Mouse (Mus musculus) CH12.LX (cell line): ENCODE results near the gene Add2. TPM values are rescaled to one million over a fixed set of nuclear protein-coding genes. Genes with fewer than 3 reads are reported as not detected.

Experiments used
- DNase-seq: peaks from one replicate; pipeline ENCODE4 v3.0.0-alpha.2; 2013; ENCODE audit errors: extremely low read depth
- H3K27ac ChIP-seq: 2 replicates; pipeline ENCODE4 v1.5.1; 2012; ENCODE audit warnings: low read depth, mild to moderate bottlenecking, control low read depth, moderate library complexity; ENCODE audit not compliant: insufficient read depth
- H3K27me3 ChIP-seq: replicated peaks from 2 replicates; pipeline ENCODE3; 2012; ENCODE audit warnings: inconsistent platforms
- H3K36me3 ChIP-seq, 2 experiments: replicated peaks in 1 of 2; 2 replicates each; pipeline versions ENCODE3 to v1.6.1; 2012; ENCODE audit warnings: inconsistent platforms in 1 of 2, low read length in 1 of 2, mild to moderate bottlenecking in 1 of 2, mixed read lengths in 1 of 2, moderate library complexity in 1 of 2; ENCODE audit not compliant: control insufficient read depth in 1 of 2, insufficient read depth in 1 of 2
- H3K4me1 ChIP-seq, 2 experiments: 2 replicates each; pipeline ENCODE4 v1.6.1; 2012; ENCODE audit warnings: inconsistent platforms in 1 of 2, moderate library complexity in 1 of 2; ENCODE audit not compliant: insufficient read depth in 2 of 2, control insufficient read depth in 1 of 2
- H3K4me2 ChIP-seq: 2 replicates; pipeline ENCODE4 v1.6.1; 2012; ENCODE audit warnings: low read depth, mild to moderate bottlenecking, control low read depth; ENCODE audit not compliant: poor library complexity, insufficient read depth, severe bottlenecking
- H3K4me3 ChIP-seq, 3 experiments: fragments of 150-350 bp in 1 of 3; sonication (generic) in 1 of 3; replicated peaks in 1 of 3; 2 replicates each; pipeline versions ENCODE3 to v1.5.1; 2011 to 2012; ENCODE audit warnings: low read depth in 2 of 3, low read length in 2 of 3, mild to moderate bottlenecking in 2 of 3, moderate library complexity in 2 of 3, control low read depth in 1 of 3, improper control_type of control experiment in 1 of 3, inconsistent platforms in 1 of 3, mixed read lengths in 1 of 3; ENCODE audit not compliant: poor library complexity in 1 of 3
- H3K79me2 ChIP-seq: replicated peaks from 2 replicates; pipeline ENCODE4 v1.6.1; 2012; ENCODE audit warnings: mild to moderate bottlenecking, moderate library complexity; ENCODE audit not compliant: control insufficient read depth, poor library complexity, insufficient read depth, severe bottlenecking; ENCODE audit errors: extremely low read depth
- H3K9ac ChIP-seq: 2 replicates; pipeline ENCODE4 v1.6.1; 2012; ENCODE audit warnings: low read depth, mild to moderate bottlenecking, control low read depth, moderate library complexity; ENCODE audit not compliant: insufficient read depth
- H3K9me3 ChIP-seq: replicated peaks from 2 replicates; pipeline ENCODE3; 2012; ENCODE audit warnings: low read length, inconsistent platforms, mixed read lengths
- BHLHE40 ChIP-seq: IDR thresholded peaks from 2 replicates; pipeline ENCODE4 v1.6.1; 2011; ENCODE audit warnings: mild to moderate bottlenecking, low read depth, low read length, improper control_type of control experiment
- EP300 ChIP-seq: IDR thresholded peaks from 2 replicates; pipeline ENCODE4 v1.6.1; 2011; ENCODE audit warnings: low read length, improper control_type of control experiment
- ETS1 ChIP-seq: conservative IDR thresholded peaks from 2 replicates; pipeline ENCODE4 v1.6.1; 2012; ENCODE audit warnings: low read depth, mild to moderate bottlenecking, inconsistent platforms, low read length, improper control_type of control experiment, moderate library complexity
- JUND ChIP-seq: conservative IDR thresholded peaks from 2 replicates; pipeline ENCODE4 v1.6.1; 2011; ENCODE audit warnings: low read depth, low read length, improper control_type of control experiment
- MAX ChIP-seq: IDR thresholded peaks from 2 replicates; pipeline ENCODE4 v1.6.1; 2011; ENCODE audit warnings: low read length, improper control_type of control experiment
- MAZ ChIP-seq: IDR thresholded peaks from 2 replicates; pipeline ENCODE4 v1.6.1; 2012; ENCODE audit warnings: low read depth, mild to moderate bottlenecking, inconsistent platforms, low read length, improper control_type of control experiment, moderate library complexity
- MXI1 ChIP-seq: IDR thresholded peaks from 2 replicates; pipeline ENCODE4 v1.6.1; 2011; ENCODE audit warnings: mild to moderate bottlenecking, low read depth, low read length, improper control_type of control experiment
- MYC ChIP-seq: IDR thresholded peaks from 2 replicates; pipeline ENCODE4 v1.6.1; 2011; ENCODE audit warnings: low read depth, mild to moderate bottlenecking, improper control_type of control experiment, low read length
- PAX5 ChIP-seq: IDR thresholded peaks from 2 replicates; pipeline ENCODE4 v1.6.1; 2012; ENCODE audit warnings: low read length, inconsistent platforms, mixed read lengths
- POLR2A ChIP-seq: IDR thresholded peaks from 2 replicates; pipeline ENCODE4 v1.6.1; 2011; ENCODE audit warnings: low read depth, mild to moderate bottlenecking, improper control_type of control experiment, low read length
- RCOR1 ChIP-seq: conservative IDR thresholded peaks from 2 replicates; pipeline ENCODE4 v1.6.1; 2012; ENCODE audit warnings: low read depth, mild to moderate bottlenecking, inconsistent platforms, low read length, improper control_type of control experiment
- SMC3 ChIP-seq: IDR thresholded peaks from 2 replicates; pipeline ENCODE4 v1.6.1; 2011; ENCODE audit warnings: low read depth, low read length, improper control_type of control experiment
- TBP ChIP-seq: conservative IDR thresholded peaks from 2 replicates; pipeline ENCODE4 v1.6.1; 2011; ENCODE audit warnings: low read depth, low read length, improper control_type of control experiment
- TCF12 ChIP-seq: IDR thresholded peaks from 2 replicates; pipeline ENCODE4 v1.6.1; 2014; ENCODE audit warnings: low read depth, mild to moderate bottlenecking, inconsistent platforms, low read length, improper control_type of control experiment
- USF1 ChIP-seq: IDR thresholded peaks from 2 replicates; pipeline ENCODE4 v1.6.1; 2014; ENCODE audit warnings: low read depth, mild to moderate bottlenecking, inconsistent platforms, low read length, improper control_type of control experiment
- USF2 ChIP-seq: conservative IDR thresholded peaks from 2 replicates; pipeline ENCODE4 v1.6.1; 2011; ENCODE audit warnings: low read depth, low read length, improper control_type of control experiment
- ZC3H11A ChIP-seq: IDR thresholded peaks from 2 replicates; pipeline ENCODE4 v1.6.1; 2012; ENCODE audit warnings: low read depth, mild to moderate bottlenecking, inconsistent platforms, low read length, improper control_type of control experiment
- ZKSCAN1 ChIP-seq: IDR thresholded peaks from 2 replicates; pipeline ENCODE4 v1.6.1; 2012; ENCODE audit warnings: low read depth, inconsistent platforms, low read length, improper control_type of control experiment, borderline replicate concordance
- ZMIZ1 ChIP-seq: IDR thresholded peaks from 2 replicates; pipeline ENCODE4 v1.6.1; 2012; ENCODE audit warnings: low read depth, mild to moderate bottlenecking, inconsistent platforms, low read length, improper control_type of control experiment
- dilution Hi-C: fragments of 300-500 bp; cut with MboI; formaldehyde crosslinking; loops from 2 replicates; pipeline ENCODE4 v1.14.3; 2020; ENCODE audit warnings: low sequenced_read_pairs; ENCODE audit not compliant: extremely low pct_unique_long_range_greater_than_20kb, extremely low pct_ligation_motif_present
- in situ Hi-C: fragments of 300-500 bp; cut with MboI; formaldehyde crosslinking; loops from 3 replicates; pipeline ENCODE4 v1.14.3; 2019; ENCODE audit warnings: low sequenced_read_pairs, low pct_ligation_motif_present, low pct_unique_long_range_greater_than_20kb, mixed read lengths
- polyA plus RNA-seq: library from polyadenylated mRNA; unstranded; fragments of >175 nt; gene quantifications from 2 replicates; pipeline ENCODE4 v1.2.1, GENCODE M21; 2012; ENCODE audit warnings: low read depth; ENCODE audit not compliant: insufficient read length
- total RNA-seq, 2 experiments: library from RNA; depleted of rRNA; stranded (reverse); fragments of 300-350 nt in 1 of 2; fragments of >200 nt in 1 of 2; gene quantifications; 2 replicates each; pipeline ENCODE4 v1.2.3; 2012 to 2014

Add2 gene
- total and polyA plus RNA-seq, 3 experiments, result 0.11 TPM; not detected in 2

- in situ Hi-C loops (no loop called here), dilution Hi-C loops (no loop called here)
- Histone ChIP-seq H3K36me3 (no peaks in the 10 kb centered on the region), H3K4me1 (no peaks in the 10 kb centered on the region), H3K79me2 (no peaks in the 10 kb centered on the region), H3K4me2 (no peak overlapping the region), H3K27ac (no peak overlapping the region), H3K27me3 (peaks cover 54% of the 10 kb centered on the region), H3K9me3 (peaks cover 5% of the 10 kb centered on the region), H3K4me3 (no peak overlapping the region), H3K9ac (no peak overlapping the region)
- TF ChIP-seq RCOR1, result no peak
- TF ChIP-seq MAZ, result no peak
- no peak for TF ChIP-seq PAX5
- TF ChIP-seq MAX, result no peak
- TF ChIP-seq TBP, result no peak
- no peak for TF ChIP-seq BHLHE40
- TF ChIP-seq MYC, result no peak
- no peak for TF ChIP-seq USF1
- no peak for TF ChIP-seq SMC3
- no peak for TF ChIP-seq EP300
- no peak for TF ChIP-seq ZMIZ1
- TF ChIP-seq TCF12, result no peak
- no peak for TF ChIP-seq MXI1
- TF ChIP-seq USF2, result no peak
- TF ChIP-seq ETS1, result no peak
- no peak for TF ChIP-seq ZKSCAN1
- TF ChIP-seq POLR2A, result no peak
- TF ChIP-seq ZC3H11A, result no peak
- DNase-seq, result no peak
Measured at GRCm38 (mm10) chr6:86160878-86161277, 132.4 kb downstream of the Add2 start.

- Histone ChIP-seq H3K9ac (no peak overlapping the region), H3K36me3 (no peaks in the 10 kb centered on the region), H3K4me1 (no peaks in the 10 kb centered on the region), H3K4me2 (no peak overlapping the region), H3K4me3 (no peak overlapping the region), H3K79me2 (no peaks in the 10 kb centered on the region), H3K27me3 (peaks cover 53% of the 10 kb centered on the region), H3K27ac (no peak overlapping the region), H3K9me3 (peaks cover 5% of the 10 kb centered on the region)
- DNase-seq, result no peak
- in situ Hi-C loops, result no loop called here
- dilution Hi-C loops, result no loop called here
- TF ChIP-seq JUND, result no peak
- no peak for TF ChIP-seq EP300
- TF ChIP-seq USF2, result no peak
- TF ChIP-seq, all 38 proteins: peak for 0
Measured at GRCm38 (mm10) chr6:86161586-86161985, 133.1 kb downstream of the Add2 start.
